Mouse (Mus musculus): ENCODE results near the gene Mas1. TPM values are rescaled to one million over a fixed set of nuclear protein-coding genes. Genes with fewer than 3 reads are reported as not detected.

The Mas1 gene
- polyA plus RNA-seq, 1 experiment from 2014 or later, result 1.2 TPM

GRCm38 (mm10) chr17:12872275-12873028, 4.5 kb upstream of the Mas1 start:
- Histone ChIP-seq H3K27ac (replicated peaks) (no peak overlapping the region), H3K9ac (no peak overlapping the region), H3K4me1 (peaks cover 32% of the 10 kb centered on the region), H3K36me3 (no peaks in the 10 kb centered on the region), H3K9me3 (replicated peaks) (no peaks in the 10 kb centered on the region), H3K4me2 (replicated peaks) (no peak overlapping the region; the same call in 1 of the 2 replicates), H3K27me3 (no peaks in the 10 kb centered on the region; the same call in 1 of the 2 replicates), H3K4me3 (replicated peaks) (no peak overlapping the region)
- ATAC-seq (ENCODE audit: insufficient number of reproducible peaks, low FRiP score, low TSS enrichment, low read depth), result no peak
- WGBS, result 44% methylated on average over 16 of the region's 16 CpGs

DNA sequence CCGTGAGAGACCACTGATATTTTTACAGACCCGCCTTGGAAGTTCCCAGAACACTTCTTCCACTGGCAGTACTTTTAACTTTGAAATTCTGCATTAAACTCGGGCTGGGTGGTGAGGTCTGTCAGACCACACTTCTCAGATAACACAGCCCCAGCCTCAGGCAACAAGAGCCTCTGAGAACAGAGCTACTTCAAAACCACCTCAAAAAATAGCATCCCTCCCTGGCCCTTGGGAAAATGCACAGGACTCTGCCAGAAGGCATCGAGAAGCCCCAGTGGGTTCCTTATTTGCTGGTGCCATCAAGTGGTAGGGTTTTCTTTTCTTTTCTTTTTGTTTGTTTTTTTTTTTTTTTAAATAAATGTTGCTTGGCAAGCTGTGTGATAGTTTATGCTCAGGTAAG, 697 bp upstream of the Mas1 start:
- Histone ChIP-seq H3K9ac (no peak overlapping the region), H3K36me3 (no peaks in the 10 kb centered on the region), H3K4me2 (replicated peaks) (no peak overlapping the region), H3K4me1 (peaks cover 29% of the 10 kb centered on the region), H3K27me3 (no peaks in the 10 kb centered on the region; the same call in 1 of the 2 replicates), H3K4me3 (replicated peaks) (no peak overlapping the region), H3K27ac (replicated peaks) (peak overlapping the region; percentile 48; the same call in 1 of the 2 replicates), H3K9me3 (replicated peaks) (no peaks in the 10 kb centered on the region)
- 2% methylated on average over 4 of the region's 4 CpGs for WGBS
- ATAC-seq (ENCODE audit: insufficient number of reproducible peaks, low FRiP score, low TSS enrichment, low read depth), result no peak; the same call in 1 of the 2 replicates

DNA sequence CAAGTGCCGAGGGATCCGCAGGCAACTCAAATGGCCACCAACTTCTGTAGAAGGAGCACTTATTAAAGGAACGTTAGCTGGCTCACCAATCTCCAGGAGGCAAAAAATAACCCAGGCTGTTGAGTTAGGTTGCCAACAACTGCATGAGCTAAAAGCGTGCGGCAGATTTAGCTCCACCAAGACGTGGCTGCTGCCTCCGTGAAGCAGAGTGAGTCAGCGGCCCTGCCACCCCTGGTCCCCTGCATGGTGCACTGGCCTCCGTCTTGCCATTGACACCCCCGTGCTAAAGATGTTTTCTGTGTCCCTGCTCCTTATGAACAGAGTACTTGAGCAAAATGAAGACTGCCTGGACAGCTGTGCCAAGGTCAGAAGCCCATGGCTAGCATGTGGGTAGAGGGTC, 1.1 kb downstream of the Mas1 start:
- WGBS, result 78% methylated on average over 10 of the region's 10 CpGs
- Histone ChIP-seq H3K4me2 (replicated peaks) (no peak overlapping the region), H3K9ac (no peak overlapping the region), H3K36me3 (no peaks in the 10 kb centered on the region), H3K27ac (replicated peaks) (no peak overlapping the region), H3K9me3 (replicated peaks) (no peaks in the 10 kb centered on the region), H3K27me3 (no peaks in the 10 kb centered on the region; the same call in 1 of the 2 replicates), H3K4me3 (replicated peaks) (no peak overlapping the region), H3K4me1 (peaks cover 20% of the 10 kb centered on the region; the same call in 1 of the 2 replicates)
- ATAC-seq (ENCODE audit: insufficient number of reproducible peaks, low FRiP score, low TSS enrichment, low read depth), result peak; percentile 41; the same call in 1 of the 2 replicates

DNA sequence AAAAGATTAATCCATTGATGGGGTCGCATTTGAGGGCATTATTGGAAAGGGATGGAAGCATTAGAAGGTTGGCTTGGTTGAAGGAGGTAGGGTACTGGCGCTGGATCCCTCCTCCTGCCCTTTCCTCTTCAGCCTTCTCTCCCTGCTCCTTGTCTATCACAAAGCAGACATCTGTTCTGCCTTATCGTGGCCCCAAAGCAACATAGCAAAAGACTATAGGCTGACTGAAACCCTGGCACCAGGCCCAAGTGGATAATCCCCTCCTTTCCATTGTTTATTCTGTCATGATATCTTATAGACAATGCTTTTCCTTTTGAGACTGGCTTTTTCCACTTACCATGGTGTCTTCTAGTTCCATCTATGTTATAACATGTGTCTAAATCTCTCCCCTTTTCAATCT, 2.5 kb downstream of the Mas1 start:
- H3K27me3 ChIP-seq, result no peaks in the 10 kb centered on the region
- no peaks in the 10 kb centered on the region for H3K9me3 ChIP-seq (replicated peaks)
- H3K9ac ChIP-seq, result no peak overlapping the region
- H3K36me3 ChIP-seq, result no peaks in the 10 kb centered on the region
- H3K4me3 ChIP-seq (replicated peaks), result no peak overlapping the region
- H3K27ac ChIP-seq (replicated peaks), result no peak overlapping the region
- WGBS, result 56% methylated on average over 3 of the region's 3 CpGs
- ATAC-seq (ENCODE audit: insufficient number of reproducible peaks, low FRiP score, low TSS enrichment, low read depth), result no peak
- H3K4me2 ChIP-seq (replicated peaks), result no peak overlapping the region
- H3K4me1 ChIP-seq, result peaks cover 17% of the 10 kb centered on the region; the same call in 1 of the 2 replicates

DNA sequence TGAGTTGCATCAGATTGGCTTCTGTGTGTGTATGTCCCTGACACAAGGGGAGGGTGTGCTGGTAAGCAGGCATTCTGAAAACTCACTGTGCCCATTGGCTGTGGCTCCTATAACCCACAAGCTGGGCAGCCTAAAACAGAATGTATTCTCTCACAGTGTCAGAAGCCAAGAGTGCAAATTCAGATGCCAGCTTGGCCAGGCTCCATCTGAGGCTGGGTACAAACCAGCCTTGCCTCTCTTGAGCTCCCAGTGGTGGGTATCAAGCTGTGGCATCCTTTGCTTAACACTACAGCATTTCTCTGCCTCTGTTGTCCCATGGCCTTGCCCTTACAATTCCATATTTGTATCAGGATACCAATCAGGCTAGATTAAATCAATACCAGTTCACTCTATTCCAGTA, 3.8 kb downstream of the Mas1 start:
- no peaks in the 10 kb centered on the region for H3K36me3 ChIP-seq
- peaks cover 12% of the 10 kb centered on the region; the same call in 1 of the 2 replicates for H3K4me1 ChIP-seq
- H3K4me2 ChIP-seq (replicated peaks), result no peak overlapping the region
- no peak overlapping the region for H3K4me3 ChIP-seq (replicated peaks)
- H3K9ac ChIP-seq, result no peak overlapping the region
- no peaks in the 10 kb centered on the region for H3K9me3 ChIP-seq (replicated peaks)
- no peak for ATAC-seq (ENCODE audit: insufficient number of reproducible peaks, low FRiP score, low TSS enrichment, low read depth)
- no peak overlapping the region for H3K27ac ChIP-seq (replicated peaks)
- no peaks in the 10 kb centered on the region for H3K27me3 ChIP-seq

DNA sequence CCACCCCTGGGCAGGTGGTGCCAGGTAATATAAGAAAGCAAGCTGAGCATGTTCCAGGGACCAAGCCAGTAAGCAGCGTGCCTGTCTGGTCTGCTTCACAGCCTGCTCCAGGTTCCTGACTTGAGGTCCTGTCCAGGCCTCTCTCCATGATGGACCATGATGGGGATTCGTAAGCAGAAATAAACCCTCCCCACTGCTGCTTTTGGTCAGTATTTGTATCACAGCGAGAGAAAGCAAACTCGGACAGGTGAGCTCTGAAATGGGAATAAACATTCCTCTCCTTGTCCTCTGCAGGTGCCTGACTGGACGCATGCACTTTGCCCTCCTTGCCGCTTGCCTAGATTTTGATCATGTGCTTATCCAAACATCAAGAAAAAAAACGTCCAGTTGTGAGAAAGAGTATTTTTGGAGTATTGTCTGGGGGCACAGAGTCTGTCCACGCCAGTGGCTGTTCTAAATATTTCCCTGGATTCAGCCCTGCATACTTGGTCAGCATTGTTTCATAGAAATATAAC, 8.9 kb downstream of the Mas1 start:
- H3K27me3 ChIP-seq, result no peaks in the 10 kb centered on the region
- no peak for ATAC-seq (ENCODE audit: insufficient number of reproducible peaks, low FRiP score, low TSS enrichment, low read depth)
- H3K4me1 ChIP-seq, result no peaks in the 10 kb centered on the region
- H3K9ac ChIP-seq, result no peak overlapping the region
- no peak overlapping the region for H3K27ac ChIP-seq (replicated peaks)
- no peaks in the 10 kb centered on the region for H3K36me3 ChIP-seq
- no peaks in the 10 kb centered on the region for H3K9me3 ChIP-seq (replicated peaks)
- 80% methylated on average over 8 of the region's 8 CpGs for WGBS
- no peak overlapping the region for H3K4me3 ChIP-seq (replicated peaks)
- no peak overlapping the region for H3K4me2 ChIP-seq (replicated peaks)

GRCm38 (mm10) chr17:12858072-12858471, 9.9 kb downstream of the Mas1 start:
- Histone ChIP-seq H3K27ac (replicated peaks) (no peak overlapping the region), H3K9me3 (replicated peaks) (no peaks in the 10 kb centered on the region), H3K27me3 (no peaks in the 10 kb centered on the region), H3K4me3 (replicated peaks) (no peak overlapping the region), H3K9ac (no peak overlapping the region), H3K4me2 (replicated peaks) (no peak overlapping the region), H3K36me3 (no peaks in the 10 kb centered on the region), H3K4me1 (no peaks in the 10 kb centered on the region)
- 38% methylated on average over 4 of the region's 4 CpGs for WGBS
- no peak for ATAC-seq (ENCODE audit: insufficient number of reproducible peaks, low FRiP score, low TSS enrichment, low read depth)

- ATAC-seq (ENCODE audit: insufficient number of reproducible peaks, low FRiP score, low TSS enrichment, low read depth), result no peak
- no peak overlapping the region for H3K9ac ChIP-seq
- H3K36me3 ChIP-seq, result no peaks in the 10 kb centered on the region
- H3K9me3 ChIP-seq (replicated peaks), result no peaks in the 10 kb centered on the region
- no peaks in the 10 kb centered on the region for H3K4me1 ChIP-seq
- H3K27ac ChIP-seq (replicated peaks), result no peak overlapping the region
- WGBS, result 33% methylated on average over 3 of the region's 3 CpGs
- H3K4me3 ChIP-seq (replicated peaks), result no peak overlapping the region
- no peak overlapping the region for H3K4me2 ChIP-seq (replicated peaks)
- H3K27me3 ChIP-seq, result no peaks in the 10 kb centered on the region
Measured at GRCm38 (mm10) chr17:12857395-12857794, 10.5 kb downstream of the Mas1 start.

DNA sequence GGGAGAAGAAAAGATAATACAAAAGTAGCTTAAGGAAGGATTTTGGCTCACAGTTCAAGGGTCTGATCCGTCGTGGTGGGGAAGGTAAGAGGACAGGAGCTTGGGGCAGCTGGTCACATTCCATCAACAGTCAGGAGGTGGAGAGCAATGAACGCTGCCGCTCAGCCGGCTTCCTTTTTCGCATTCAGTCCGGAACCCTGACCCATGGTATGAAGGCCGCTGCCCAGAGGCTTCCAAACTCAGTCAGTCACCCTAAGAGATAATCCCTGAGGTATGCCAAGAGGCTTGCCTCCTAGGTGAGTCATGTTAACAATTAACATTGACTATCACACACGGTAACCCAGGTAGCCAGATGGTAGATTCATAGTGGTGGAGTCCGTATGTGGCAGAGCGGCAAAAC, 13.6 kb downstream of the Mas1 start:
- Histone ChIP-seq H3K27me3 (no peaks in the 10 kb centered on the region), H3K4me2 (replicated peaks) (no peak overlapping the region), H3K4me1 (no peaks in the 10 kb centered on the region), H3K4me3 (replicated peaks) (no peak overlapping the region), H3K27ac (replicated peaks) (no peak overlapping the region), H3K36me3 (no peaks in the 10 kb centered on the region), H3K9ac (no peak overlapping the region), H3K9me3 (replicated peaks) (no peaks in the 10 kb centered on the region)
- WGBS, result 89% methylated on average over 11 of the region's 11 CpGs
- ATAC-seq (ENCODE audit: insufficient number of reproducible peaks, low FRiP score, low TSS enrichment, low read depth), result no peak

DNA sequence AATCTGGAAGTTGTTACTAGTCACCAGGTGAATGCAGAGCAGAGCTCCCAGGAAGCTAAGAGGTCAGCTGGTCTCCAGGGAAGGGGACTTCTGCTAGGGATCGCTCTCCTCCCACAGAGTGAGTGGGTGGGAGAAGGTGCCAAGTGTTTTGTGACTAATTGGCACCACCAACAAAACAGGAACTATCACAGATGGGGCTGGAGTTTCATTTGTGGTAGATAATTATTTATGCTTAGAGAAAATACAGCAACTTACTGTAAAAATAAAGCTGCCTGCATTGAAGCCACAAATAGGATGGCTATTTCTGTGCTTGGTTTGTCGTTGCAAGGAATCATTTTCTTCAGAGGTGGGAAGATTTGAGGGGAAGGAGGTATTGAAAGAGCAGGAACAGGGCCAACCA, 14.1 kb downstream of the Mas1 start:
- 82% methylated on average over 2 of the region's 2 CpGs for WGBS
- no peak overlapping the region for H3K27ac ChIP-seq (replicated peaks)
- no peaks in the 10 kb centered on the region for H3K4me1 ChIP-seq
- no peaks in the 10 kb centered on the region for H3K36me3 ChIP-seq
- H3K4me2 ChIP-seq (replicated peaks), result no peak overlapping the region
- H3K4me3 ChIP-seq (replicated peaks), result no peak overlapping the region
- no peaks in the 10 kb centered on the region for H3K9me3 ChIP-seq (replicated peaks)
- no peak overlapping the region for H3K9ac ChIP-seq
- no peaks in the 10 kb centered on the region for H3K27me3 ChIP-seq
- no peak for ATAC-seq (ENCODE audit: insufficient number of reproducible peaks, low FRiP score, low TSS enrichment, low read depth)

DNA sequence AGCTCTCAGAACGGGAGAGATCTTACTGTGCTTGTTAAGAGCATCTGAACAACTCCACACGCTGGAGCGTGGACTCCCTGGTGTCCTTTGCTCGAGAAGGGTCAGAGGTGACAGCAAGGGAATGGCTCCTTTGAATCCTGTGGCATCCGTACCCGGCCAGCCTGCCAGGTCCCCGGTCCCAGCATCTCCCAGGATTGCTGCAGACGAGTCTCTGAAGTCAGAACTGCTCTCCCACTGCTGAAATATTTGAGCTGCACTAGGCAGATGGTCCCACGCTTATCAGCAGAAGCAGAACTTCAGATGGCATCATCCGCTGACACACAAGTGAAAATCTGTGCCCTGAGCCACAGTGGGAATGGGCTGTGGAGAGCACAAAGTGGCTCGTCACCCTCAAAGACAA, 16.3 kb downstream of the Mas1 start:
- 69% methylated on average over 11 of the region's 11 CpGs for WGBS

More for the DNA sequence above, 16.3 kb downstream of the Mas1 start:
- H3K36me3 ChIP-seq, result no peaks in the 10 kb centered on the region
- no peak overlapping the region for H3K27ac ChIP-seq (replicated peaks)
- H3K4me1 ChIP-seq, result 0 out of 2 replicates have a peak, but pooled peaks cover 7% of the 10 kb centered on the region
- no peak overlapping the region for H3K9ac ChIP-seq
- H3K9me3 ChIP-seq (replicated peaks), result no peaks in the 10 kb centered on the region
- H3K4me3 ChIP-seq (replicated peaks), result no peak overlapping the region
- no peak for ATAC-seq (ENCODE audit: insufficient number of reproducible peaks, low FRiP score, low TSS enrichment, low read depth)
- no peaks in the 10 kb centered on the region for H3K27me3 ChIP-seq
- H3K4me2 ChIP-seq (replicated peaks), result no peak overlapping the region
